Mouse (Mus musculus) cerebellum, adult 2 months (tissue): ENCODE results near the gene Mrrf. TPM values are rescaled to one million over a fixed set of nuclear protein-coding genes. Genes with fewer than 3 reads are reported as not detected.

ENCODE experiments used
- DNase-seq, 2 experiments: peaks; one replicate each; pipeline ENCODE4 v3.0.0; 2021
- H3K27ac ChIP-seq: fragments of 200-500 bp; 2 replicates; pipeline ENCODE4 v1.5.1; 2012; ENCODE audit warnings: low read length, control low read depth, inconsistent platforms; ENCODE audit not compliant: insufficient read depth
- H3K27me3 ChIP-seq: fragments of 200-500 bp; 2 replicates; pipeline ENCODE4 v1.6.1; 2012; ENCODE audit warnings: inconsistent platforms, mild to moderate bottlenecking, low read length, moderate library complexity; ENCODE audit not compliant: control insufficient read depth, insufficient read depth
- H3K4me1 ChIP-seq: fragments of 200-500 bp; 2 replicates; pipeline ENCODE4 v1.6.1; 2011; ENCODE audit warnings: low read length; ENCODE audit not compliant: control insufficient read depth, insufficient read depth
- H3K4me3 ChIP-seq: fragments of 200-500 bp; replicated peaks from 2 replicates; pipeline ENCODE3; 2011; ENCODE audit warnings: mild to moderate bottlenecking, low read depth, low read length, control low read depth; ENCODE audit not compliant: insufficient read depth
- CTCF ChIP-seq: fragments of 200-500 bp; IDR thresholded peaks from 2 replicates; pipeline ENCODE4 v1.5.1; 2011; ENCODE audit warnings: low read depth, mild to moderate bottlenecking, control low read depth, low read length, moderate library complexity, borderline replicate concordance; ENCODE audit not compliant: insufficient read depth
- POLR2A ChIP-seq: fragments of 200-500 bp; IDR thresholded peaks from 2 replicates; pipeline ENCODE4 v1.6.1; 2011; ENCODE audit warnings: low read length, control low read depth, borderline replicate concordance; ENCODE audit not compliant: insufficient read depth
- WGBS: fragments of 180-500 bp; shearing (Covaris S2); methylation state at CpG from one replicate; pipeline ENCODE4 v1.1.7; 2018; 5-methylcytosine and 5-hydroxymethylcytosine counted together
- polyA plus RNA-seq: library from polyadenylated mRNA; depleted of rRNA; stranded (reverse); fragments of >200 nt; gene quantifications from 2 replicates; pipeline ENCODE4 v1.2.3, GENCODE M21; 2012

The Mrrf gene
- polyA plus RNA-seq, 1 experiment: 25.1 TPM

DNA sequence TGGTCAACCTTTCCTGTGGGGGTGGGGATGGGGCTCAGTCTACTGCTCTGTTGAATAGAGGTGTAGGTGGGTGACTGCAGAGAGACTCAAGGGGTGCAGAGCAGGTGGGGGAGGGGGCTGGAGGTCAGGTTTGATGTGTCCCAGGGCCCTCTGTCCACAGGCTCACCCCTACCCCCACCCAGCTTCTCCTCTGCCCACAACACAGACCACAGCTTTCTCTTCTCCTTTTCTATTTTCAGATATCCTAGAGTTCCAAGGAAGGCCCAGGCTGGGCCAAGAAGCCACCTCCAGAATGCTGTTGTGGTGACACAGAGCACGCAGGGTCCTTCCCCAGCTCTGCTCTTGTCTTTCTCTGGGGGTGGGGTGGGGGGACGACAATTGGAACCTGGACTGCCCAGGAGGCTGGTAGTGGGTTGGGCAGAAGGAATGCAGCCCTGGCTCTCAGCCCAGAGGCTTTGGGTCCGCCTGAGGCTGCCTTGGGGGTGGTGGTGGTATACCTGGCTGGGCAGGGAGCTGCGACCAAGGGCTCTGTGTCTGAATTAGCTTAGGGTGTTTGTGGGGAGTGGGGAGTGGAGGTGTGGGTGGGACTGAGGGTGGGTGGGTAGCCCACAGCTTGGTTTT lies 80.9 kb downstream of the Mrrf start:
- H3K27me3 ChIP-seq: no peaks in the 10 kb centered on the region
- WGBS: 54% methylated on average over 4 of the region's 4 CpGs
- H3K4me1 ChIP-seq: no peaks in the 10 kb centered on the region
- no peak overlapping the region for H3K27ac ChIP-seq
- no peak for DNase-seq
- H3K4me3 ChIP-seq: no peak overlapping the region
- TF ChIP-seq POLR2A: no peak
- no peak for TF ChIP-seq CTCF

DNA sequence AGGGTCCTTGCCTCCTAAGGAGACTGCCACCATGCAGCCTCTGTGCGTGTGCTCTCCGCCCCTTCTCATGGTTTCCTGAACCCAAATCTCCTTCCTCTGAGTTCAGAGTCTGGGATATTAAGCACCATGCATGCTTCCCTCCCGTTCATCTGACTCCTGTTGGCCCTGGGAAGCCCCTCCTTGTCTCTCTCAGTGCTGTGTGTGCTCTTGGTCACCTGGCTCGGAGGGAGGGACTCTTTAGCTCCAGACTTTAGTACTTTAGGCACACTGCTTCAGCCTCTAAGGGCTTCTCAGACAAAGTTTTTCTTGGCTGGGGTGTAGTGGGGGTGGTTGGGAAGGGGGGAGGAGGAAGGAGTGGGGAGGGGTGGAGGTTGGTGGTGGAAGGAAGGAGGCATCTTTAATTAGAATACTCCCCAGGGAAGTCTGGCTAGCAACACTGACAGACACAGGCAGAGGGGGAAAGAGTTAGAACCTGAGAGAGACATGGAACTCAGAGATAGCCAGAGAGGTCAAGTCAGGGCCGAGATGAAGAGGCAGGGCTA lies 81.6 kb downstream of the Mrrf start:
- Histone ChIP-seq H3K27me3 (no peaks in the 10 kb centered on the region), H3K4me3 (no peak overlapping the region), H3K4me1 (no peaks in the 10 kb centered on the region), H3K27ac (no peak overlapping the region)
- no peak for DNase-seq
- TF ChIP-seq CTCF (no peak), POLR2A (no peak)
- WGBS: 66% methylated on average over 5 of the region's 5 CpGs

DNA sequence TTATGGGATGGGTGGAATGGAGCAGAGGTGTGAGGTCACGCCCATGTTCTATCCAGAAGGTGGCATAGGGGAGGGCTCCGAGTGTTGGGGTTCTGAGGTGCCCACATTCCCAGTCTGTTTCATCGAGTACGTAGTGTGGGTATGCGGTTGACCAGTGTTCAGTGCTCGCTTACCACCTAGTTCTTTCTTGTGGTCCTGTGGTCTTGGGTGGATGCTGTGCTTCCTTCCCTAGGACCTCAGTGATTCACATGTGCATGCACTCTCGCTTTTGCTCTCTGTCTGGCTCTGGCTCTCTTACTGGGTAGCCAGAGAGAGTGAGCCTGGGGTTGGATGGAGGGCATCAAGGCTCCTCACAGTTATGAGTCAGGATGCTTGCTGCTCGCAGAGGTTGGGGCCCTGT lies 83.9 kb downstream of the Mrrf start:
- no peak overlapping the region for H3K27ac ChIP-seq
- H3K27me3 ChIP-seq: no peaks in the 10 kb centered on the region
- no peaks in the 10 kb centered on the region for H3K4me1 ChIP-seq
- H3K4me3 ChIP-seq: no peak overlapping the region
- WGBS: 94% methylated on average over 8 of the region's 8 CpGs
- TF ChIP-seq CTCF (0 out of 2 replicates have a peak, but pooled peaks have one; percentile 3), POLR2A (no peak)
- DNase-seq: no peak

DNA sequence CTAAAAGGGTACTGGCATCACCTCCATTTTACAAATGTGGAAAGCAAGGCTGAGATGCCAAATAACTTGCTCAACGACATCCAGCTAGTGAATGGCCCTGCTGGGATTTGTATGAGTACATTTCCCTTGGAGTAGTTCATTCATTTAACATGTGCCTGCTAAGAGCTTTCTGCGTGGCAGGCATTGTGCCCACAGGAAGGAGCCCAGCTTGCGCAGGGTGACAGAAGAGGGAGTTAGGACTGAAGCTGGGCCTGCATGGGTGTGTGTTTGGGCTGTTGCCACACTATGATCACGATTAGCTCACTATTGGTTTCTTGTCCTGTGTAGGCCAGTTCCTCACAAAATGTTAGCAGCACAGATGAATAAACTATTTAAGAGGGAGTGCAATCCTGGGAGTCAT lies 84.7 kb downstream of the Mrrf start:
- H3K4me1 ChIP-seq: no peaks in the 10 kb centered on the region
- WGBS: 60% methylated on average over 4 of the region's 4 CpGs
- no peak for DNase-seq
- H3K27ac ChIP-seq: no peak overlapping the region
- H3K4me3 ChIP-seq: no peak overlapping the region
- TF ChIP-seq CTCF (no peak), POLR2A (no peak)
- H3K27me3 ChIP-seq: no peaks in the 10 kb centered on the region

DNA sequence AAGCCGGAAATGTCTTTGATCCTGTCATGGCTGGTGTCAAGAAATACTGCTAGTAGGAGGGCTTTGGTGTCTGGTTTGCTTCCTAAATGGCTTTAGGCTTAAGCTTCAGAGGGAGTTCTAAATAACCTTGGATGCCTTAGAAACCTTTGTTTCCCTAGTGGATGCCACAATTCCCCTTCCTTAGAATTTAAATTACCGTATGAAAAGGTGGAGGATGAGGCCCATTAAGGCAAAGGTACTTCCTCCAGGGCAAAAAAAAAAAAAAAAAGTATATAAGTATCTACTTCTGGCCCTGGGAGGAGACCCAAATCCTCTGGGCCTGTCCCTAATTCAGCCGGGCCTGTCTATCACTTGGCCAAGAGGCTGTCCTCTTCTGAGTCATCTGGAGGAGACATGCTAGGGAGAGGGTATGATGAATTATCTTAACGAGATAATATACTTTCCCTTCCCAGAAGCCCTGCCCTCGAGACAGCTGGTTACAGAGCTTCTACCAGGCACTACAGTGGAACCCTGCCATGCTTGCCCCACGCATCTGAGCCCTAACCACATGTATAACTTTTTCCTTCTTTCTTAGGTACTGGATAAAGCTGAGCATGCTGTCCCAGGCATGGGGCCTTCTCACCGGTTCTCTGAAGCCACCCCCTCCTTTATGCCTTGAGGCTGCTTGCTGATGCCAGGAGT lies 86.1 kb downstream of the Mrrf start:
- H3K4me1 ChIP-seq: no peaks in the 10 kb centered on the region

DNA sequence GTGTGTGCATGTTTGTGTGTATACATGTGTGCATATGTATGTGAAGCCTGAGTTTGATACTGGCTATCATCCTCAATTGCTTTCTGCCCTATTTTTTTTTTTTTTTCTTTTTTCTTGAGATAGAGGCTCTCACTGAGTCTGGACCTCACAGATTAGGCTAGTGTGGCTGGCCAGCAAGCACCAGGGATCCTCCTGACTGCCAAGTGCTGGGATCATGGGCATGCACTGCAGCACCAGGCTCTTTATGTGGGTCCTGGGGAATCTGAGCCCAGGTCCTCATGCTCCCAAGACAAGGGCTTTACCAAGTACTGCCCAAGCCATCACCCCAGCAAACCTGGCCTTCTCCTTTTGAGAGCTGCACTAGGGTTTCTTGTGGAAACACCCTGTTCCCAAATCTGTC lies 87.2 kb downstream of the Mrrf start:
- Histone ChIP-seq H3K4me3 (no peak overlapping the region), H3K27me3 (no peaks in the 10 kb centered on the region), H3K27ac (no peak overlapping the region), H3K4me1 (no peaks in the 10 kb centered on the region)
- DNase-seq: no peak
- TF ChIP-seq POLR2A: no peak
- no peak for TF ChIP-seq CTCF

More for the DNA sequence above, 86.1 kb downstream of the Mrrf start:
- no peak for TF ChIP-seq POLR2A
- TF ChIP-seq CTCF: no peak
- H3K27ac ChIP-seq: no peak overlapping the region
- no peak overlapping the region for H3K4me3 ChIP-seq
- H3K27me3 ChIP-seq: no peaks in the 10 kb centered on the region
- no peak for DNase-seq
- 75% methylated on average over 7 of the region's 7 CpGs for WGBS

DNA sequence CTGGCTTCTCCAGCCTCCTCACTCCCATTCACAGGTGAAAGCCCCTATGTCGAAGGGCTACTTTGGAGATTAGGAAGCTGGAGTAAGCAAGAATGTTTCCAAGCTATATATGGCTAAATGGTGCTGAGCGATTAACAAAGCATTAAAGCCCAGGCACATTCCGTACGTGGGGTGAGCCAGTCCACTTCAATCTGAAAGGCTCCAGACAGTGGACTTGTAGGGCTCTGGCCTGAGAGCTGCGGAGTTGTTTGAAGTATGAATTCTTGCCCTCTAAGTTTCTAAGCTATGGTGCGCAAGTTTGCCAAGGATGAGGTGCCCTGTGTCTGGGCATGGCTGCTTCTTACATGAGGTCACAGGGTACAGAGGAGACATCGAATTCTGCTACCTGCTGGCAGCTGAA lies 88.0 kb downstream of the Mrrf start:
- TF ChIP-seq CTCF: no peak
- no peak for TF ChIP-seq POLR2A
- no peak overlapping the region for H3K27ac ChIP-seq
- DNase-seq: no peak
- WGBS: 93% methylated on average over 7 of the region's 7 CpGs
- H3K4me1 ChIP-seq: no peaks in the 10 kb centered on the region; the same call in 1 of the 2 replicates
- H3K27me3 ChIP-seq: no peaks in the 10 kb centered on the region
- no peak overlapping the region for H3K4me3 ChIP-seq

DNA sequence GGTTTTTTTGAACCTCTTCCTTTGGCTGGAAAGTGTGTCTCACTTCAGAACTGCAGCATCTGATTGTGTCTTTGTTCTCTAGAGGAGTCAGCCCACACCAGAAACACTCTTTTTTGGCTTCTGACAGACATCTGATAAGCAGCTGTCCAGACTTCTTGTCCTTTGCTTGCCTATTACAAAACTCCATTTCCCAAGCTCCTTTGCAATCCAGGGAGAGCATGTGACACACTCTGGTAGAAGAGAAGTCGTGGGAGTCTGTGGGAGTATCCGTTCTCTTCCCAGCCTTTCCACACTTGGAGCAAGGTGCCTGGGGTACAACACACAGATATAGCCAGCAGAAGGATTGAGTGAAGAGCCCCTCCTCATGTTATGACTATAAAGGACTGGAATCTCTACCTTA lies 88.4 kb downstream of the Mrrf start:
- DNase-seq: no peak

More for the DNA sequence above, 88.4 kb downstream of the Mrrf start:
- 51% methylated on average over 2 of the region's 2 CpGs for WGBS
- no peak overlapping the region for H3K27ac ChIP-seq
- no peaks in the 10 kb centered on the region; the same call in 1 of the 2 replicates for H3K4me1 ChIP-seq
- no peaks in the 10 kb centered on the region for H3K27me3 ChIP-seq
- TF ChIP-seq POLR2A (no peak), CTCF (no peak)
- no peak overlapping the region for H3K4me3 ChIP-seq
